Mouse (Mus musculus) kidney, embryonic 16.5 days (tissue): Measurements from ENCODE around the gene Enoph1. TPM values are rescaled to one million over a fixed set of nuclear protein-coding genes. Genes with fewer than 3 reads are reported as not detected.

Experiments
- ATAC-seq: fragments of 200-750 bp; cut with Nextera tagmentation; 2 replicates; pipeline ENCODE4 v1.8.0; 2017; ENCODE audit warnings: moderate TSS enrichment; ENCODE audit not compliant: low FRiP score, low TSS enrichment
- H3K27ac ChIP-seq: fragments of 300-500 bp; sonication (generic); 2 replicates; pipeline ENCODE4 v1.5.1; 2014; ENCODE audit warnings: low read length
- H3K27me3 ChIP-seq: fragments of 300-500 bp; sonication (generic); 2 replicates; pipeline ENCODE4 v1.6.1; 2014; ENCODE audit warnings: low read length, control low read depth, mixed read lengths; ENCODE audit not compliant: insufficient read depth
- H3K36me3 ChIP-seq: fragments of 300-500 bp; sonication (generic); 2 replicates; pipeline ENCODE4 v1.6.1; 2014; ENCODE audit warnings: low read length, control low read depth, mixed read lengths; ENCODE audit not compliant: insufficient read depth
- H3K4me1 ChIP-seq: fragments of 300-500 bp; sonication (generic); 2 replicates; pipeline ENCODE4 v1.6.1; 2014; ENCODE audit warnings: low read length, control low read depth, mixed read lengths; ENCODE audit not compliant: insufficient read depth
- H3K4me2 ChIP-seq: fragments of 300-500 bp; sonication (generic); replicated peaks from 2 replicates; pipeline ENCODE4 v1.6.1; 2014; ENCODE audit warnings: low read depth, low read length
- H3K4me3 ChIP-seq: fragments of 300-500 bp; sonication (generic); 2 replicates; pipeline ENCODE4 v1.5.1; 2014; ENCODE audit warnings: mild to moderate bottlenecking, low read length
- H3K9ac ChIP-seq: fragments of 300-500 bp; sonication (generic); replicated peaks from 2 replicates; pipeline ENCODE4 v1.6.1; 2014; ENCODE audit warnings: low read length
- H3K9me3 ChIP-seq: fragments of 300-500 bp; sonication (generic); 2 replicates; pipeline ENCODE4 v1.6.1; 2016; ENCODE audit warnings: low read length, control low read depth
- WGBS: fragments of 180-500 bp; shearing (Covaris S2); extraction: QIAGEN DNeasy Blood & Tissue Kit; methylation state at CpG from one replicate; pipeline ENCODE4 v1.1.7; 2014; 5-methylcytosine and 5-hydroxymethylcytosine counted together
- polyA plus RNA-seq: library from polyadenylated mRNA; unstranded; fragments of >200 nt; fragmentation: Nextera tagmentation; extraction: Ambion mirVana; gene quantifications from 2 replicates; pipeline ENCODE4 v1.2.1, GENCODE M21; 2015

Gene Enoph1
- polyA plus RNA-seq, 1 experiment from 2014 or later = 52.1 TPM

- Histone ChIP-seq H3K27ac (peak overlapping the region; percentile 98), H3K4me3 (peak overlapping the region; percentile 96), H3K27me3 (no peaks in the 10 kb centered on the region), H3K9me3 (no peaks in the 10 kb centered on the region), H3K4me2 (peak overlapping the region; percentile 94), H3K9ac (peak overlapping the region; percentile 96), H3K4me1 (peaks cover 21% of the 10 kb centered on the region; the same call in 1 of the 2 replicates), H3K36me3 (peaks cover 37% of the 10 kb centered on the region)
- under 1% methylated on average over 40 of the region's 45 CpGs for WGBS
- ATAC-seq = peak; percentile 49
Observed at GRCm38 (mm10) chr5:100037965-100038713, 1.6 kb upstream of the Enoph1 start.

DNA sequence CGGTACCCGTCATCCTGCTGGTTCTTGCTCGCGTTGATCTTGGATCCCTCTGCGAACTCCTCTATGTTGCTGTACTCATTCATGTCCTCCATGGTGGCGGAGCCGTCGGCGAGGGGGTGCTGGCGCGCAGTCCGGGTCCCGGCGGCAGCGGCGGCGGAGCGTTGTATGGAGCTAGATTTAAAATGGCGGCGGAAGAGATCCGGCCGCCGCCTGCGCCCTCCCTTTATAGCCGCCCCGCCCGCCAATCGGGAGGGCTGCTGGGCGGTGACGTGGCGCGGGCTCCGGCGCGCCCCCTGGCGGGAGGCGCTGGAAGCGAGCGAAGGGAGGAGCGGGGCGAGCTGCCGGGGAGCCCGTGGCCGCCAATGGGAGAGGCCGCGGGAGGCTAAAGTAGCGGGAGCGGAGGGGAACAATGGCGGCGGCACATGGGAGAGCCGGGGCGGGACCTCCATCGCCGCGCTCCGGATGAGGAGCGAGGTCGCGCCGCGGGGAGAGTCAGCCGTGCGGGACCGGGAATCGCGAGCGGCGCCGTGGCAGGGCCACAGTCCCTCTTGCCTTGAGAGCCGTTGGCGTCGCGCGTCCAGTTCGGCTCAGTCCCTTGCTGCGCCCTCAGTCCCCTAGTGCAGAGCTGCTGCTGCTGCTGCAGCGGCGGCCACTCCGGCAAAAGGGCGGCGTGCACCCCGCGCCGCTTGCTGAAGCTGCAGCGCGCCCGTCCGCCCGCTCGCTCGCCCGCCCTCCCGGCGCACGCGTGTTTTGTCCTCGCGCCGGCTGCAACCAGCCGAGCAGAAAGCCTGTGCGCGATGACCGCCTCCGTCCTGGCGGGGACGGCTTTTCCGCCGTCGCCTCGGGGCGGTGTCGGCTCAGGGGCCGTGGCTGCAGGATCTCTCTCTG lies 827 bp upstream of the Enoph1 start:
- Histone ChIP-seq H3K4me1 (peaks cover 21% of the 10 kb centered on the region; the same call in 1 of the 2 replicates), H3K4me2 (peak overlapping the region; percentile 86), H3K4me3 (peak overlapping the region; percentile 96), H3K27ac (peak overlapping the region; percentile 98), H3K9ac (peak overlapping the region; percentile 96), H3K9me3 (no peaks in the 10 kb centered on the region), H3K36me3 (peaks cover 30% of the 10 kb centered on the region), H3K27me3 (no peaks in the 10 kb centered on the region)
- WGBS = 0% methylated on average over 94 of the region's 113 CpGs
- ATAC-seq = peak; percentile 80

GRCm38 (mm10) chr5:100040281-100040784 lies 548 bp downstream of the Enoph1 start:
- ATAC-seq = no peak
- under 1% methylated on average over 19 of the region's 19 CpGs for WGBS
- Histone ChIP-seq H3K9me3 (no peaks in the 10 kb centered on the region), H3K27ac (peak overlapping the region; percentile 98), H3K4me2 (peak overlapping the region; percentile 86), H3K4me1 (peaks cover 21% of the 10 kb centered on the region; the same call in 1 of the 2 replicates), H3K36me3 (peaks cover 19% of the 10 kb centered on the region; the same call in 1 of the 2 replicates), H3K9ac (peak overlapping the region; percentile 96), H3K27me3 (no peaks in the 10 kb centered on the region), H3K4me3 (peak overlapping the region; percentile 96)

- H3K27ac ChIP-seq = no peak overlapping the region
- H3K4me3 ChIP-seq = no peak overlapping the region
- peaks cover 14% of the 10 kb centered on the region; the same call in 1 of the 2 replicates for H3K36me3 ChIP-seq
- no peak for ATAC-seq
- H3K4me1 ChIP-seq = peaks cover 21% of the 10 kb centered on the region; the same call in 1 of the 2 replicates
- H3K4me2 ChIP-seq = peak overlapping the region; percentile 31
- H3K9me3 ChIP-seq = no peaks in the 10 kb centered on the region
- no peak overlapping the region for H3K9ac ChIP-seq
- WGBS = 75% methylated on average over 4 of the region's 4 CpGs
- no peaks in the 10 kb centered on the region for H3K27me3 ChIP-seq
Observed at GRCm38 (mm10) chr5:100041272-100041671, 1.5 kb downstream of the Enoph1 start.

GRCm38 (mm10) chr5:100042467-100042866 lies 2.7 kb downstream of the Enoph1 start:
- no peaks in the 10 kb centered on the region for H3K9me3 ChIP-seq
- no peak overlapping the region for H3K9ac ChIP-seq
- H3K4me1 ChIP-seq = peaks cover 19% of the 10 kb centered on the region
- 92% methylated on average over 8 of the region's 8 CpGs for WGBS
- no peak overlapping the region for H3K27ac ChIP-seq
- no peak overlapping the region for H3K4me2 ChIP-seq
- H3K36me3 ChIP-seq = 0 out of 2 replicates have a peak, but pooled peaks cover 6% of the 10 kb centered on the region
- no peak overlapping the region for H3K4me3 ChIP-seq
- no peaks in the 10 kb centered on the region for H3K27me3 ChIP-seq
- no peak for ATAC-seq

- no peak overlapping the region for H3K9ac ChIP-seq
- no peak overlapping the region for H3K27ac ChIP-seq
- H3K4me1 ChIP-seq = peaks cover 25% of the 10 kb centered on the region
- no peak overlapping the region for H3K4me3 ChIP-seq
- no peak overlapping the region for H3K4me2 ChIP-seq
- ATAC-seq = no peak
- no peaks in the 10 kb centered on the region for H3K9me3 ChIP-seq
- no peaks in the 10 kb centered on the region for H3K27me3 ChIP-seq
- WGBS = 78% methylated on average over 5 of the region's 5 CpGs
- 0 out of 2 replicates have a peak, but pooled peaks cover 6% of the 10 kb centered on the region for H3K36me3 ChIP-seq
Observed at GRCm38 (mm10) chr5:100043361-100043760, 3.6 kb downstream of the Enoph1 start.

GRCm38 (mm10) chr5:100044030-100044429 lies 4.2 kb downstream of the Enoph1 start:
- Histone ChIP-seq H3K27me3 (no peaks in the 10 kb centered on the region), H3K4me1 (peaks cover 31% of the 10 kb centered on the region), H3K4me3 (no peak overlapping the region), H3K36me3 (0 out of 2 replicates have a peak, but pooled peaks cover 6% of the 10 kb centered on the region), H3K9me3 (no peaks in the 10 kb centered on the region), H3K9ac (no peak overlapping the region), H3K4me2 (no peak overlapping the region), H3K27ac (no peak overlapping the region)
- no peak for ATAC-seq
- 86% methylated on average over 4 of the region's 4 CpGs for WGBS

- no peaks in the 10 kb centered on the region for H3K9me3 ChIP-seq
- H3K36me3 ChIP-seq = 0 out of 2 replicates have a peak, but pooled peaks cover 6% of the 10 kb centered on the region
- 76% methylated on average over 5 of the region's 5 CpGs for WGBS
- H3K27me3 ChIP-seq = no peaks in the 10 kb centered on the region
- H3K27ac ChIP-seq = no peak overlapping the region
- H3K4me1 ChIP-seq = peaks cover 31% of the 10 kb centered on the region
- no peak overlapping the region for H3K4me2 ChIP-seq
- H3K4me3 ChIP-seq = no peak overlapping the region
- no peak overlapping the region for H3K9ac ChIP-seq
- no peak for ATAC-seq
Observed at GRCm38 (mm10) chr5:100044621-100045020, 4.8 kb downstream of the Enoph1 start.

DNA sequence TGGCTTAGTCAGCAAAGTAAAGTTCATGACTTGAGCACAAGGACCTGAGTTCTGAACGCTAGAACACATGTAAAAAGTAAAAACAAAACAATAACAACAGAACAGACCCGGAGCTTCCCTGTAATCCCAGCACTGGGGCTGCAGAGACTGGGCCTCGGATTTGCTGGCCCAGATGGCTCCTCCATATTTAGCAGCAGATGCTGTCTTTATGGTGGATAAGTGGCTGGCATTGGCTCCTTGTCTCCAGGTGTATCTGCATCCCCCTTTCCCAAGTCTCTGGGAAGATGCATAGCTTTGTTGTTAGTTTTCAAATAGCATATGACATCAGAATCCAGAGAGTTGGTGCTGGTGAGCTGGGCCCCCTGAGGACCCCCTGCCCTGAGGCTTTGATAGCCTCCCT lies 6.3 kb downstream of the Enoph1 start:
- ATAC-seq = no peak
- no peaks in the 10 kb centered on the region for H3K27me3 ChIP-seq
- WGBS = 80% methylated on average over 3 of the region's 3 CpGs

More for the DNA sequence above, 6.3 kb downstream of the Enoph1 start:
- Histone ChIP-seq H3K4me3 (no peak overlapping the region), H3K27ac (no peak overlapping the region), H3K9me3 (no peaks in the 10 kb centered on the region), H3K4me1 (peaks cover 26% of the 10 kb centered on the region), H3K4me2 (no peak overlapping the region), H3K9ac (no peak overlapping the region), H3K36me3 (0 out of 2 replicates have a peak, but pooled peaks cover 6% of the 10 kb centered on the region)
